Mouse (Mus musculus): ENCODE results near the gene Zfp260. TPM values are rescaled to one million over a fixed set of nuclear protein-coding genes. Genes with fewer than 3 reads are reported as not detected.
"Not testable (repeated sequence)": the region's sequence is repeated elsewhere in the genome, so short reads cannot be mapped to it uniquely, and the experiment has no call there.

The Zfp260 gene
- 10 to 100 TPM; 54.7 to 62.8 TPM for total RNA-seq (2021)
- long read RNA-seq, full-length matches to known transcripts: 19 of 25 reads
- long read RNA-seq, partial matches to known transcripts: 2 of 25 reads
- long read RNA-seq, other reads (novel, unspliced or antisense): 4 of 25 reads

- peak; percentile 88 to 93 for DNase-seq (ENCODE audit: low spot score in 2 of 2)
Measured at GRCm38 (mm10) chr7:30094646-30095429, at the start of gene Zfp260. Gene Zfp260 (plus strand): TSS chr7:30094777.

GRCm38 (mm10) chr7:30048126-30048525 lies 46.5 kb upstream of the Zfp260 start:
- DNase-seq (ENCODE audit: low spot score in 2 of 2): no peak

DNA sequence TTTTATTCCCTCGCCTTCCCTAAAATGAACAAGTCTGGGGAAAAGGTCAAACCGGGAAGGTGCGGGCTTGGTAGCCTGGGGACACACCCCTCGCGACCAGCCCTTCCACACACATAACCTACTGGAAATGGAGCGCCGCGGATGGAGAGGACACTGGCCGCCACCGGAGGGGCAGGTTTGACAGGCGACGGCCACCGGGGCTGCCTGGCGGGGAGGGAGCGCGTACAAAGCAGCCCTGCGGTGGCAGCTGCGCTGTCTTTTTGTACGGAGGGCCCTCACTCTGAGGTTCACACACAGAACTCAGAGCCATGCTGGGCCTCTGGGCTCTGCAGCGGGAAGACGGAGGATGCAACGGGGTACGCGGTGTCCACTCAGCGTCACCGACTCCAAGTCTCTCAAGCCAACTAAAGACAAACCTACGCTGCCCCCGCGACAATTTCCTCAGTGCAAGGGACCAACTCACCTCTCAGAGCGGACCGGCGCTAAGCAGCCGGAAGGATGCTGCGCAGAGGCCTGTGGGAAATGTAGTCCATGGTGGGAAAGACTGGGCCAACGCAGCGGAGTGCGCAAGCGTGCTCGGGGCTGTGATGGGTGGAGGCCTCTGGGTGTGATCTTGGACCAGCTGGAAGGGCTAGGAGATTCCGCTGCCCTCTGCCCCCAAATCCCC lies 43.6 kb upstream of the Zfp260 start, which contains the start of gene Zfp14:
TSS of gene Zfp14 (minus strand) at position 499 of the 667 bp plus-strand sequence.
- DNase-seq (ENCODE audit: low spot score in 2 of 2): peak; percentile 86 to 90

GRCm38 (mm10) chr7:30053591-30053990 lies 41.0 kb upstream of the Zfp260 start:
- no peak for DNase-seq (ENCODE audit: low spot score in 2 of 2)

DNA sequence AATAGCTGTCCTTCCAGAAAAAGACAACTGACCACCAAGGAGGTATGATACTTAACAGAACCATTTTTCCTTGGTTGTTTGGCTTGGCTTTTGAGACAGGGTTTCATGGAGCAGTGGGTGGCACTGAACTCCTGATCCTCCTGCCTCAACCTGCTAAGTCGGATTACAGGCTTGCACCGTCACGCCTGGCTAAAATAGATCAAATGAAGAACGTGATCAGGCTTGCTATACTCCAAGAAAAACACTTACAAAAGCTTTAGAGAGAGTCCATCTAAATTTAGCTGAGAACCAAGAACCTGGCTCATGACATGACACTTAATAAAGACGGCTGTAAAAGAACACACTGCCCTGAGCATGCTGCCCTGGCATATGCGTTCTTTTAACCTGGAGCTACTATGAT lies 34.2 kb upstream of the Zfp260 start:
- no peak for DNase-seq (ENCODE audit: low spot score in 2 of 2)

DNA sequence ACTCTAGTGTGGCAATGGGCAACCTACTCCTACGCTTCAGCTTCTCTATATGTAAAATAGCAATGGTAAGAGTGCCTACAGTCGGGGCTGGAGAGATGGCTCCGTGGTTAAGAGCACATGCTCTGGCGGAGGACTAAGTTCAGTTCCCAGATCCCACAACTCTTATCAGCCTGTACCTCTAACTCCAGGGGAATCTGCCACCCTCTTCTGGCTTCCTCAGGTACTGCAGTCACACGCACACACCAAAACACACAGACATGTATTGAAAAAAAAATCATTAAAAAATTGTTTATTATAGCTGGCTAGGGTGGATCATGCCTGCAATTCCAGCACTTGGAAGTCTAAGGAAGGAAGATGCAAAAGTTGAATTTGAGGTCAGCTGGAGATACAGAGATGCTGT lies 32.1 kb upstream of the Zfp260 start:
- DNase-seq (ENCODE audit: low spot score in 2 of 2): no peak

DNA sequence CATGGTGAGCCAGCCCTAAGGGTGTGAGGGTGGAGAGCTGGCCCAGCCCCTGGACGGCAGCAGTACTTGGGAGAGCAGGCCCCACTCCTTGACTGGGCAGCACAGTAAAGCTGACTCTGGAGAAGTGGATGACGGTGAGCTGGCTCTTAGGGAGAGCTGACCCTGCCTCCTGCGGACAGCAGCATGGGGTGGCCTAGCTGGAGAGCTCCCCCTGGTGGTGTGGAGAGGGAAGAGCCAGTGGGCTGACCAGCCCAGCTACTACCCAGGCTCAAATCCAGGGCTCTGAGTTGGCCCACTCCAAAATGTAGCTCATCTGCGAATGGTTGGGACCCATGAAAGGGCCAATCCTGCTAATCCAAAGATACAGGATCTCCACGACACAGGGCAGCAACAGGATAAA lies 30.0 kb upstream of the Zfp260 start:
- no peak for DNase-seq (ENCODE audit: low spot score in 2 of 2)

DNA sequence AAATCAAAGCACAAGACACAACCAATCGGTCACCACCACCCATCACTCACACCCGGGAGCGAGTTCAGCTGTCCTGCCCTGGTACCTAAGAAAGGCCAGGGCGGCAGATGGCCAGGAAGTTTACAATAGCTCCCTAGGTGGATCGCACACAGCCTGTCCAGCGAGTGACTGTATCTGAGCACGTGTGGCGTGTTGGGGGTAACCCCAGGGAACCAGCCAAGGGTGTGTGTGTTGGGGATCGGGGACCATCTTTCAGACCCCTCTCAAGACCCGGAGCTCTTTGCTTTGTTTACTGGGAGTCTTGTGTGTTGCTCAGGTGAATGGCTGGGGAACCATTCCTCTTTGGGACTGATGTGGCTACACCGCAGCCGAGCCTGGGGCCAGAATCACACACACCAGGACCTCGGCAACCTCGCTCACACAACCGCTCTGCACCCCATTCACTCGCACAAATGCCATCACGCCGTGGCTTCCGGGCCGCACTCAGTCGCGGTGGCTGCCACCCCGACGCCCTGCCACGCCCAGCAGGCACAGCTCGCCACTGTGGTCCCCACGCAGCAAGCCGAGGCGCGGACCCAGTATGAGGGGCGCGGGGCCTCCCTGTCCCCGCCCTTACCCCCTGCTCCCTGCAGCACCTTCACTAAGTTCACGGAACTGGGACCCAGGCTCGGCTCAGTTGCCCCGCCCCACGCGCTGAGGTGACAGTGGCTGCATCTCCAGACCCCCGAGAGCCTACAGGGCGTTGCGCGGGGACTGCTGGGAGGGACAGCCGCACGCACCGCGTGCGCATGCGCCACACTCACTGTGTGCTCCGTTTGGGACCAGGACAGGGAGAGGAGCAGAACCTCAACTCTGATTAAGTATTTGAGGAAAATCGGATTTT lies 22.2 kb upstream of the Zfp260 start, which contains the start of gene Zfp82:
TSS of gene Zfp82 (minus strand) at position 755 of the 883 bp plus-strand sequence.
- peak; percentile 69 to 84 for DNase-seq (ENCODE audit: low spot score in 2 of 2)

DNA sequence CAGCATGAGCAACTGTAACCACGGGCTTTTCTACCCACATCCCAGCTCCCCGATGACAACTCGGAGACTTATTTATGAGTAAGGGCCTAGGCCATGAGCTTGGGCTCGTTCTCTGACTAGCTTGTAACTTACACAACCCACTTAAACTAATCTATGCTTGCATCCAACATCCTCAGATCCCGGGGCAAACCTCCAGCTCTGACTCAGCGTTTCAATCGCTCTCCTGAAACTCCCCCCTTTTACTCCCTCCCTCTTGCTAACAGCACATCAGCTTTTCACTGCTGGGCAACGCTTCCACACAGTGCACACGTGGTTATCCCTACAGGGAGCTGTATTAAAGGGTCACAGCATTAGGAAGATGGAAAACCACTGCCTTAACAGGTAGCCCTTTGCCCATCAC lies 8.1 kb upstream of the Zfp260 start:
- DNase-seq (ENCODE audit: low spot score in 2 of 2): no peak

GRCm38 (mm10) chr7:30089405-30089804 lies 5.2 kb upstream of the Zfp260 start:
- DNase-seq (ENCODE audit: low spot score in 2 of 2): no peak

GRCm38 (mm10) chr7:30090092-30090969 lies 4.2 kb upstream of the Zfp260 start, which contains the start of the genes Gm26920 and Zfp566:
Gene Gm26920 (minus strand): TSS chr7:30090410.
Gene Zfp566 (minus strand): TSS chr7:30090527.
- peak; percentile 97 for DNase-seq (ENCODE audit: low spot score in 2 of 2)

GRCm38 (mm10) chr7:30090970-30091585 lies 3.5 kb upstream of the Zfp260 start:
- no peak for DNase-seq (ENCODE audit: low spot score in 2 of 2)

- no peak for DNase-seq (ENCODE audit: low spot score in 2 of 2)
Measured at GRCm38 (mm10) chr7:30092666-30093065, 1.9 kb upstream of the Zfp260 start.

GRCm38 (mm10) chr7:30093918-30094415 lies 610 bp upstream of the Zfp260 start:
- DNase-seq (ENCODE audit: low spot score in 2 of 2): no peak

GRCm38 (mm10) chr7:30095551-30096125 lies 1.1 kb downstream of the Zfp260 start:
- DNase-seq (ENCODE audit: low spot score in 2 of 2): no peak

DNA sequence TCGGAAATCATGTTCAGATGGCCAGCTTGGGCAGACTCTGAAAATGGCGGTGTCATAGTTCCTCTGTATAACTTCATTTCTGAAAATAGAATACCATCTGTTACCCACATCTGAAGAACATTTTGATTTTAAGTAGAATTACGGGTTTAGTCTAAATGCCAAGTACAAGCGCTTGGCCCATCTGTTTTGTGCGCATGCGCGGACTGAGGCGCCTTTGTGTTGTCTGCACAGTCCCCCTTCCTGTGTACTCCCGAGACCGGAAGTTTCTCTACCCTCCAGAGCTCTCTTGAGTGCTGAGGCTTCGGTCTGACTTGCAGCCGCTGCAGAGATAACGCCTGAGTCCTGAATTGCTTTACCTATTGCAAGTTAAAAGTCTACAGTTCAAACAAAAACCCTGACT lies 4.7 kb downstream of the Zfp260 start:
- peak; percentile 59 to 70 for DNase-seq (ENCODE audit: low spot score in 2 of 2)

GRCm38 (mm10) chr7:30116076-30116475 lies 21.5 kb downstream of the Zfp260 start:
- DNase-seq (ENCODE audit: low spot score in 2 of 2): no peak

- DNase-seq (ENCODE audit: low spot score in 2 of 2): not testable (repeated sequence)
Measured at GRCm38 (mm10) chr7:30117935-30118334, 23.4 kb downstream of the Zfp260 start.
